Mouse (Mus musculus) heart, embryonic 11.5 days (tissue): Measurements from ENCODE around the gene Dgat2. TPM values are rescaled to one million over a fixed set of nuclear protein-coding genes. Genes with fewer than 3 reads are reported as not detected.

Source experiments
- ATAC-seq: fragments of 200-750 bp; cut with Nextera tagmentation; replicated peaks from 2 replicates; pipeline ENCODE4 v1.8.0; 2017; ENCODE audit warnings: moderate library complexity; ENCODE audit not compliant: insufficient number of reproducible peaks, low FRiP score, low TSS enrichment
- H3K27ac ChIP-seq: fragments of 300-500 bp; sonication (generic); 2 replicates; pipeline ENCODE4 v1.5.1; 2014; ENCODE audit warnings: mild to moderate bottlenecking, low read depth, low read length
- H3K27me3 ChIP-seq: fragments of 300-500 bp; sonication (generic); 2 replicates; pipeline ENCODE4 v1.6.1; 2014; ENCODE audit warnings: mild to moderate bottlenecking, low read length, mixed read lengths; ENCODE audit not compliant: control insufficient read depth, insufficient read depth
- H3K36me3 ChIP-seq: fragments of 300-500 bp; sonication (generic); 2 replicates; pipeline ENCODE4 v1.6.1; 2014; ENCODE audit warnings: mild to moderate bottlenecking, low read length, moderate library complexity, mixed read lengths; ENCODE audit not compliant: control insufficient read depth, insufficient read depth
- H3K4me1 ChIP-seq: fragments of 300-500 bp; sonication (generic); 2 replicates; pipeline ENCODE4 v1.6.1; 2014; ENCODE audit warnings: low read length; ENCODE audit not compliant: control insufficient read depth, insufficient read depth
- H3K4me2 ChIP-seq: fragments of 300-500 bp; sonication (generic); 2 replicates; pipeline ENCODE4 v1.6.1; 2014; ENCODE audit warnings: mild to moderate bottlenecking, moderate library complexity
- H3K4me3 ChIP-seq: fragments of 300-500 bp; sonication (generic); 2 replicates; pipeline ENCODE4 v1.5.1; 2014; ENCODE audit warnings: low read depth, low read length
- H3K9ac ChIP-seq: fragments of 300-500 bp; sonication (generic); 2 replicates; pipeline ENCODE4 v1.6.1; 2014; ENCODE audit warnings: mild to moderate bottlenecking, low read depth, low read length, moderate library complexity
- H3K9me3 ChIP-seq: fragments of 300-500 bp; sonication (generic); replicated peaks from 2 replicates; pipeline ENCODE4 v1.6.1; 2016; ENCODE audit warnings: low read length; ENCODE audit not compliant: control insufficient read depth
- WGBS: fragments of 180-500 bp; shearing (Covaris S2); extraction: QIAGEN DNeasy Blood & Tissue Kit; methylation state at CpG from one replicate; pipeline ENCODE4 v1.1.7; 2014; ENCODE audit not compliant: insufficient replicate concordance; 5-methylcytosine and 5-hydroxymethylcytosine counted together
- polyA plus RNA-seq: library from polyadenylated mRNA; unstranded; fragments of >200 nt; fragmentation: Nextera tagmentation; extraction: Ambion mirVana; gene quantifications from 2 replicates; pipeline ENCODE4 v1.2.1, GENCODE M21; 2014

Dgat2 gene
- polyA plus RNA-seq, 1 experiment from 2014 or later = 8.7 TPM

GRCm38 (mm10) chr7:99187451-99187850, 4.9 kb upstream of the Dgat2 start:
- Histone ChIP-seq H3K4me1 (no peaks in the 10 kb centered on the region), H3K4me2 (no peak overlapping the region), H3K9ac (no peak overlapping the region), H3K27me3 (peaks cover 3% of the 10 kb centered on the region; the same call in 1 of the 2 replicates), H3K36me3 (no peaks in the 10 kb centered on the region), H3K27ac (no peak overlapping the region), H3K9me3 (no peaks in the 10 kb centered on the region), H3K4me3 (no peak overlapping the region)
- 73% methylated on average over 5 of the region's 5 CpGs for WGBS
- no peak for ATAC-seq

- Histone ChIP-seq H3K9me3 (no peaks in the 10 kb centered on the region), H3K4me3 (no peak overlapping the region), H3K27ac (no peak overlapping the region), H3K27me3 (peaks cover 9% of the 10 kb centered on the region; the same call in 1 of the 2 replicates), H3K36me3 (no peaks in the 10 kb centered on the region), H3K9ac (no peak overlapping the region), H3K4me2 (no peak overlapping the region), H3K4me1 (peaks cover 3% of the 10 kb centered on the region; the same call in 1 of the 2 replicates)
- 91% methylated on average over 3 of the region's 3 CpGs for WGBS
- ATAC-seq = no peak
Measured at GRCm38 (mm10) chr7:99185405-99185804, 2.9 kb upstream of the Dgat2 start.

- Histone ChIP-seq H3K36me3 (no peaks in the 10 kb centered on the region), H3K4me2 (no peak overlapping the region), H3K4me3 (no peak overlapping the region), H3K27me3 (peaks cover 9% of the 10 kb centered on the region; the same call in 1 of the 2 replicates), H3K27ac (no peak overlapping the region), H3K9ac (no peak overlapping the region), H3K9me3 (no peaks in the 10 kb centered on the region), H3K4me1 (peaks cover 3% of the 10 kb centered on the region; the same call in 1 of the 2 replicates)
- ATAC-seq = no peak
- 67% methylated on average over 6 of the region's 6 CpGs for WGBS
Measured at GRCm38 (mm10) chr7:99183751-99184150, 1.2 kb upstream of the Dgat2 start.

- peak overlapping the region; percentile 100 for H3K4me2 ChIP-seq
- no peaks in the 10 kb centered on the region for H3K36me3 ChIP-seq
- H3K4me3 ChIP-seq = peak overlapping the region; percentile 69
- H3K4me1 ChIP-seq = peaks cover 3% of the 10 kb centered on the region; the same call in 1 of the 2 replicates
- 0 out of 2 replicates have a peak, but pooled peaks have one; percentile 12 for ATAC-seq
- H3K27ac ChIP-seq = no peak overlapping the region
- peak overlapping the region; percentile 83 for H3K9ac ChIP-seq
- no peaks in the 10 kb centered on the region for H3K9me3 ChIP-seq
- 25% methylated on average over 14 of the region's 14 CpGs for WGBS
- peaks cover 6% of the 10 kb centered on the region; the same call in 1 of the 2 replicates for H3K27me3 ChIP-seq
Measured at GRCm38 (mm10) chr7:99181619-99182431, 694 bp downstream of the Dgat2 start.

- H3K4me2 ChIP-seq = no peak overlapping the region
- 90% methylated on average over 1 of the region's 1 CpGs for WGBS
- no peaks in the 10 kb centered on the region for H3K9me3 ChIP-seq
- no peak overlapping the region for H3K4me3 ChIP-seq
- H3K36me3 ChIP-seq = no peaks in the 10 kb centered on the region
- H3K27ac ChIP-seq = no peak overlapping the region
- H3K27me3 ChIP-seq = peaks cover 6% of the 10 kb centered on the region; the same call in 1 of the 2 replicates
- peaks cover 6% of the 10 kb centered on the region; the same call in 1 of the 2 replicates for H3K4me1 ChIP-seq
- H3K9ac ChIP-seq = no peak overlapping the region
- ATAC-seq = no peak
Measured at GRCm38 (mm10) chr7:99180162-99180561, 2.4 kb downstream of the Dgat2 start.

- Histone ChIP-seq H3K36me3 (no peaks in the 10 kb centered on the region), H3K27ac (no peak overlapping the region), H3K9me3 (no peaks in the 10 kb centered on the region), H3K9ac (no peak overlapping the region), H3K4me2 (no peak overlapping the region), H3K4me1 (peaks cover 6% of the 10 kb centered on the region; the same call in 1 of the 2 replicates), H3K4me3 (no peak overlapping the region), H3K27me3 (peaks cover 6% of the 10 kb centered on the region; the same call in 1 of the 2 replicates)
- 81% methylated on average over 9 of the region's 9 CpGs for WGBS
- no peak for ATAC-seq
Measured at GRCm38 (mm10) chr7:99179271-99179670, 3.2 kb downstream of the Dgat2 start.

GRCm38 (mm10) chr7:99177386-99177785, 5.1 kb downstream of the Dgat2 start:
- Histone ChIP-seq H3K27ac (no peak overlapping the region), H3K9me3 (no peaks in the 10 kb centered on the region)
- ATAC-seq = no peak

GRCm38 (mm10) chr7:99175666-99176065, 6.9 kb downstream of the Dgat2 start:
- 81% methylated on average over 9 of the region's 9 CpGs for WGBS
- H3K27me3 ChIP-seq = no peaks in the 10 kb centered on the region
- H3K4me3 ChIP-seq = no peak overlapping the region
- H3K4me2 ChIP-seq = no peak overlapping the region
- 0 out of 2 replicates have a peak, but pooled peaks cover 3% of the 10 kb centered on the region for H3K4me1 ChIP-seq
- no peak overlapping the region for H3K9ac ChIP-seq
- H3K36me3 ChIP-seq = no peaks in the 10 kb centered on the region
- no peak overlapping the region for H3K27ac ChIP-seq
- H3K9me3 ChIP-seq = no peaks in the 10 kb centered on the region
- no peak for ATAC-seq

More at GRCm38 (mm10) chr7:99177386-99177785, 5.1 kb downstream of the Dgat2 start:
- H3K9ac ChIP-seq = no peak overlapping the region
- H3K27me3 ChIP-seq = 0 out of 2 replicates have a peak, but pooled peaks cover 6% of the 10 kb centered on the region
- WGBS = 78% methylated on average over 5 of the region's 5 CpGs
- no peak overlapping the region for H3K4me3 ChIP-seq
- H3K4me2 ChIP-seq = no peak overlapping the region
- peaks cover 6% of the 10 kb centered on the region; the same call in 1 of the 2 replicates for H3K4me1 ChIP-seq
- no peaks in the 10 kb centered on the region for H3K36me3 ChIP-seq
